Mouse (Mus musculus) liver, embryonic 11.5 days (tissue): ENCODE data around the gene Klk8. TPM values are rescaled to one million over a fixed set of nuclear protein-coding genes. Genes with fewer than 3 reads are reported as not detected.

Source experiments
- ATAC-seq: fragments of 200-750 bp; cut with Nextera tagmentation; replicated peaks from 2 replicates; pipeline ENCODE4 v1.8.0; 2017; ENCODE audit warnings: moderate number of reproducible peaks, mild to moderate bottlenecking, moderate TSS enrichment, moderate library complexity; ENCODE audit not compliant: low FRiP score
- DNase-seq: peaks from one replicate; pipeline ENCODE4 v3.0.0-alpha.2; 2017; ENCODE audit warnings: low spot score
- H3K27ac ChIP-seq: fragments of 300-500 bp; sonication (generic); 2 replicates; pipeline ENCODE4 v1.5.1; 2014; ENCODE audit warnings: mild to moderate bottlenecking, low read depth, low read length, control low read depth
- H3K27me3 ChIP-seq: fragments of 300-500 bp; sonication (generic); replicated peaks from 2 replicates; pipeline ENCODE4 v1.6.1; 2014; ENCODE audit warnings: low read length, mixed read lengths; ENCODE audit not compliant: control insufficient read depth, insufficient read depth
- H3K36me3 ChIP-seq: fragments of 300-500 bp; sonication (generic); 2 replicates; pipeline ENCODE4 v1.6.1; 2014; ENCODE audit warnings: mild to moderate bottlenecking, low read length, moderate library complexity, mixed read lengths; ENCODE audit not compliant: control insufficient read depth, insufficient read depth
- H3K4me1 ChIP-seq: fragments of 300-500 bp; sonication (generic); replicated peaks from 2 replicates; pipeline ENCODE4 v1.6.1; 2014; ENCODE audit warnings: low read length, mixed read lengths; ENCODE audit not compliant: control insufficient read depth, insufficient read depth
- H3K4me2 ChIP-seq: fragments of 300-500 bp; sonication (generic); 2 replicates; pipeline ENCODE4 v1.6.1; 2014; ENCODE audit warnings: mild to moderate bottlenecking, control low read depth, moderate library complexity
- H3K4me3 ChIP-seq: fragments of 300-500 bp; sonication (generic); 2 replicates; pipeline ENCODE4 v1.5.1; 2014; ENCODE audit warnings: low read depth, low read length, control low read depth
- H3K9ac ChIP-seq: fragments of 300-500 bp; sonication (generic); 2 replicates; pipeline ENCODE4 v1.6.1; 2014; ENCODE audit warnings: low read depth, low read length, control low read depth
- H3K9me3 ChIP-seq: fragments of 300-500 bp; sonication (generic); 2 replicates; pipeline ENCODE4 v1.6.1; 2016; ENCODE audit warnings: low read length, inconsistent platforms, mixed read lengths; ENCODE audit not compliant: control insufficient read depth
- WGBS: fragments of 180-500 bp; shearing (Covaris S2); extraction: QIAGEN DNeasy Blood & Tissue Kit; methylation state at CpG from one replicate; pipeline ENCODE4 v1.1.7; 2014; 5-methylcytosine and 5-hydroxymethylcytosine counted together
- polyA plus RNA-seq: library from polyadenylated mRNA; unstranded; fragments of >200 nt; fragmentation: Nextera tagmentation; extraction: Ambion mirVana; gene quantifications from 2 replicates; pipeline ENCODE4 v1.2.1, GENCODE M21; 2014

Gene Klk8
- polyA plus RNA-seq, 1 experiment from 2014 or later: 29.1 TPM

GRCm38 (mm10) chr7:43843801-43844200 is 46.4 kb downstream of the Klk8 start:
- no peak overlapping the region for H3K27ac ChIP-seq
- H3K27me3 ChIP-seq: no peaks in the 10 kb centered on the region
- no peaks in the 10 kb centered on the region for H3K36me3 ChIP-seq
- H3K9ac ChIP-seq: no peak overlapping the region
- no peaks in the 10 kb centered on the region for H3K9me3 ChIP-seq
- no peak overlapping the region for H3K4me2 ChIP-seq
- no peak for DNase-seq
- WGBS: 93% methylated on average over 4 of the region's 4 CpGs
- no peak for ATAC-seq
- H3K4me1 ChIP-seq: no peaks in the 10 kb centered on the region
- no peak overlapping the region for H3K4me3 ChIP-seq

GRCm38 (mm10) chr7:43851616-43852015 is 54.2 kb downstream of the Klk8 start:
- Histone ChIP-seq H3K4me1 (no peaks in the 10 kb centered on the region), H3K4me2 (no peak overlapping the region), H3K27me3 (no peaks in the 10 kb centered on the region), H3K27ac (no peak overlapping the region), H3K4me3 (no peak overlapping the region), H3K9ac (no peak overlapping the region), H3K36me3 (no peaks in the 10 kb centered on the region), H3K9me3 (no peaks in the 10 kb centered on the region)
- DNase-seq (no peak), ATAC-seq (no peak)
- WGBS: 85% methylated on average over 6 of the region's 6 CpGs

Other genes with a start within 250 kb of the Klk8 start
- 0.97 and 1.1 TPM in 2 replicates for gene Zfp658, start 235.3 kb upstream of the Klk8 start, polyA plus RNA-seq
- gene Zfp719, start 218.0 kb upstream of the Klk8 start, polyA plus RNA-seq: 7.0 and 9.1 TPM in 2 replicates
- 0.07 and 0.16 TPM in 2 replicates for gene Zfp819, start 190.4 kb upstream of the Klk8 start, polyA plus RNA-seq
- gene Ceacam18, start 162.9 kb upstream of the Klk8 start, polyA plus RNA-seq: not detected in 2 replicates
- gene Siglece, start 137.4 kb upstream of the Klk8 start, polyA plus RNA-seq: 0.79 and 0.90 TPM in 2 replicates
- gene Ctu1, start 125.6 kb upstream of the Klk8 start, polyA plus RNA-seq: 7.5 and 8.7 TPM in 2 replicates
- gene Klk14, start 107.2 kb upstream of the Klk8 start, polyA plus RNA-seq: 0.18 TPM in 1 of 2 replicates, not detected in the other
- gene Klk13, start 85.0 kb upstream of the Klk8 start, polyA plus RNA-seq: 0.44 and 0.56 TPM in 2 replicates
- gene Klk12, start 28.7 kb upstream of the Klk8 start, polyA plus RNA-seq: not detected in 2 replicates
- not detected in 2 replicates for gene Klk11, start 23.0 kb upstream of the Klk8 start, polyA plus RNA-seq
- 0.17 TPM in 1 of 2 replicates, not detected in the other for gene Klk10, start 16.5 kb upstream of the Klk8 start, polyA plus RNA-seq
- gene Klk9, start 5.7 kb upstream of the Klk8 start, polyA plus RNA-seq: not detected in 2 replicates
- gene Klk7, start 13.7 kb downstream of the Klk8 start, polyA plus RNA-seq: not detected in 2 replicates
- gene Klk6, start 26.9 kb downstream of the Klk8 start, polyA plus RNA-seq: not detected in 2 replicates
- gene Klk5, start 44.4 kb downstream of the Klk8 start, polyA plus RNA-seq: not detected in 2 replicates
- 0.18 TPM in 1 of 2 replicates, not detected in the other for gene Klk4, start 83.6 kb downstream of the Klk8 start, polyA plus RNA-seq
- not detected in 2 replicates for gene Klk15, start 136.2 kb downstream of the Klk8 start, polyA plus RNA-seq
- not detected in 2 replicates for gene Klk1b8, start 153.1 kb downstream of the Klk8 start, polyA plus RNA-seq
- gene Klk1b1, start 169.2 kb downstream of the Klk8 start, polyA plus RNA-seq: not detected in 2 replicates
- gene Klk1b9, start 178.5 kb downstream of the Klk8 start, polyA plus RNA-seq: not detected in 2 replicates
- gene Klk1b11, start 198.3 kb downstream of the Klk8 start, polyA plus RNA-seq: not detected in 2 replicates
- not detected in 2 replicates for gene Klk1b26, start 214.6 kb downstream of the Klk8 start, polyA plus RNA-seq